Mouse (Mus musculus): ENCODE data around the gene Fam43b.

DNA sequence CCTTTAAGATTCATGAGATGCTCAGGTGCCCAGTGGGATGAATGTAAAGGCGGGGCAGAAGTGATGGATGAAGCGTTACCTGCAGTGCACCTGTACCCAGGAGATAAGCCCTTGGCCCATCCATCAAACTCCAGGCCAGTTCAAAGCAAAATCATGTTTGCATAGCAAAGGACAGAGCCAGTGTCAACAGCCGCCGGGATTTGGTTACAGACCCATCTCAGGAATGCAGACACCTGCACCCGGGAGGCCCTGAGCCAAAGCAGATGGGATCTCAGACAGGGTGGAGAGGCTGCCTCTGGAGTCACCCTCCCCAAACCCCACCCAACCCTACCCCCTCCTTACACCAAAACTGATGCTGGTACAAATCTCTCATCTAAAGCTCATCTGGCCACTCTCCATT is 14.7 kb upstream of the Fam43b start:
- no peak for TF ChIP-seq POLR2A (IDR thresholded peaks at IDR 0.05; ENCODE audit: low read depth, low read length)
- no peak for TF ChIP-seq CTCF (IDR thresholded peaks at IDR 0.05; ENCODE audit: borderline replicate concordance, insufficient read depth, low read length)

Measured in embryonic fibroblast, embryonic 13.5 days (primary cell).